Mouse (Mus musculus) bone marrow macrophage, adult 2 months (primary cell): ENCODE results near the gene LTO1.

Source experiments
- CTCF ChIP-seq: IDR thresholded peaks from 2 replicates; pipeline ENCODE4 v1.5.1; 2012; ENCODE audit warnings: low read depth, mild to moderate bottlenecking, low read length, moderate library complexity
- POLR2A ChIP-seq: IDR thresholded peaks from 2 replicates; pipeline ENCODE4 v1.6.1; 2012; ENCODE audit warnings: mild to moderate bottlenecking, low read depth, low read length, borderline replicate concordance

GRCm38 (mm10) chr7:144914296-144914947, 478 bp upstream of the LTO1 start:
- 0 out of 2 replicates have a peak, but pooled peaks have one; percentile 9 for TF ChIP-seq POLR2A
- no peak for TF ChIP-seq CTCF
